Mouse (Mus musculus): Measurements from ENCODE around the gene 5031410I06Rik.
"Not testable (repeated sequence)": the region's sequence is repeated elsewhere in the genome, so short reads cannot be mapped to it uniquely, and the experiment has no call there.

The 5031410I06Rik gene

DNA sequence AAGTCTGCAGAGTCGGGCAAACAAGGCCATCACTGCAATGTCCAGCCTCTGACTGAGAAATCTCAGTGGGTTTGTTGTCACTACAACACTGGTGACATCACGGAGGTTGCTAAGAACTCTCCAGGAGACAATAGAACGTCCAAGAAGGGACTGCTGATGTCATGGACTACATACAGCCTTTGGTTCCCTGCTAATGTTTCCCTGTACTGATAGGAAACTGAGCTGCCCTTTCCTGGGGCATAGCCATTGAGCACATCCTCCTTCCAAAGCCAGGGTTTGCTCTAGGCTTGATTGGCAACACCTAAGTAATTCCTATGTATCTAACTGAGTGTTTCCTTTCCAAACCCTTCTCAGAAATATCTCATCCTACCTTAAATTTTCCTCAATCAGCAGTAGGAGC is at the start of gene 5031410I06Rik:
Gene 5031410I06Rik (minus strand): TSS at position 101 of the 400 bp plus-strand sequence.
- DNase-seq (ENCODE audit: low read depth): not testable (repeated sequence)

DNA sequence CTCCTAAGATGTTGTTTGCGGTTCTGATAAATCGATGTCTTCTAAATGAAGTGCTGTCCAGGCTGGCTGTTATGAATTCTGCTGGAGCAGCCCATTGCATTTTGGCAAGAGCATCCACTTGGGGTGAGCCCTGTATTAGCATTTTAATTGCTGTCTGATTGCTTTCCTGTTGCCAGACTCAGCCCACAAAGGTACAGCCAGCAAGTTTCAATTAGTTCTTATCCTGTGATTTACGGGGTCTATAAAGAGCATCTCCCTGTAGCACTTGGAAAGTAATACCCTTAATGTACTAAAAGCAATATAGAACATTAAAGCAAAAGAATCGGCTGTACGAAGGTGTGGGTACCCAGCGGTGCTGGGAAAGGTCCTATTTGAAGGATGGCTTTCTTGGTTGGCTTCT is 37.7 kb upstream of the 5031410I06Rik start:
- no peak for DNase-seq (ENCODE audit: low read depth)

DNA sequence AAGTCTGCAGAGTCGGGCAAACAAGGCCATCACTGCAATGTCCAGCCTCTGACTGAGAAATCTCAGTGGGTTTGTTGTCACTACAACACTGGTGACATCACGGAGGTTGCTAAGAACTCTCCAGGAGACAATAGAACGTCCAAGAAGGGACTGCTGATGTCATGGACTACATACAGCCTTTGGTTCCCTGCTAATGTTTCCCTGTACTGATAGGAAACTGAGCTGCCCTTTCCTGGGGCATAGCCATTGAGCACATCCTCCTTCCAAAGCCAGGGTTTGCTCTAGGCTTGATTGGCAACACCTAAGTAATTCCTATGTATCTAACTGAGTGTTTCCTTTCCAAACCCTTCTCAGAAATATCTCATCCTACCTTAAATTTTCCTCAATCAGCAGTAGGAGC is 16.2 kb upstream of the 5031410I06Rik start, which contains the start of gene Gm10220:
Gene Gm10220 (minus strand): TSS at position 101 of the 400 bp plus-strand sequence.
- not testable (repeated sequence) for DNase-seq (ENCODE audit: low read depth)

DNA sequence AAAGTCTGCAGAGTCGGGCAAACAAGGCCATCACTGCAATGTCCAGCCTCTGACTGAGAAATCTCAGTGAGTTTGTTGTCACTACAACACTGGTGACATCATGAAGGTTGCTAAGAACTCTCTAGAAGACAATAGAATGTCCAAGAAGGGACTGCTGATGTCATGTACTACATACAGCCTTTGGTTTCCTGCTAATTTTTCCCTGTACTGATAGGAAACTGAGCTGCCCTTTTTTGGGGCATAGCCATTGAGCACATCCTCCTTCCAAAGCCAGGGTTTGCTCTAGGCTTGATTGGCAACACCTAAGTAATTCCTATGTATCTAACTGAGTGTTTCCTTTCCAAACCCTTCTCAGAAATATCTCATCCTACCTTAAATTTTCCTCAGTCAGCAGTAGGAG is 16.0 kb downstream of the 5031410I06Rik start, which contains the start of gene Gm10471:
Gene Gm10471 (minus strand): TSS at position 101 of the 400 bp plus-strand sequence.
- DNase-seq (ENCODE audit: low read depth): not testable (repeated sequence)

DNA sequence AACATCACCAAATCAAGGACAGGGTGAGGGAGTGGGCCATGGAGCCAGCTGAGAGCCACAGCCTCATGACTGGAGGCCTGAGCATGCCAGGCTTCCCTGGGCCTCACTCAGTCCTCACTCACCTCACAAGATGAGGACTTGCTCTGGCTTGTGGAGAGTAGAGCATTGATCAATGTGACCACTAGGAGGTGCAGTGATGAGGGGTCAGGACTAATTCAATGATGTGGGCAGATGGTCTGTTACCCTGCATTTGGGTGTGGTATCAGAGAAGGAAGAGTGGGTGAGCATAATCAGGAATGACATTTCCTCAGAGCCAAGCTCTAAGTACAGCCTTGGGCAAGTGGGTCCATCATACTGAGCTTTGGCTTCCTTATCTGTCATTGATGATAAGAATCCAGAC is 26.1 kb downstream of the 5031410I06Rik start:
- not testable (repeated sequence) for DNase-seq (ENCODE audit: low read depth)

DNA sequence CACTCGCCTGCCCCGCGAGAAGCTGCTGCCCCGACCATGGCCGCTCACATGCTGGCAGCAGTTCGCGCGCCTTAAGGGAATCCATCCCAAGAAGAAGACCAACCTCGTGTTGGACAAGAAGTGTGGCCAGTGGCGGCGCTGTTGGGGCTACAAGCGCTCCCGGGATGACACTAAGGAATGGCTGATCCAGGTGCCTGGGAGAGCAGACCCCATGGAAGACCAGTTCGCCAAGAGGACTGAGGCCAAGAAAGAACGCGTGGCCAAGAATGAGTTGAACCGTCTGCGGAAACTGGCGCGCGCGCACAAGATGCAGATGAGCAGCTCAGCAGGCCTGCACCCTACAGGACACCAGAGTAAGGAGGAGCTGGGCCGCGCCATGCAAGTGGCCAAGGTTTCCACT is 34.4 kb downstream of the 5031410I06Rik start:
- no peak for DNase-seq (ENCODE audit: low read depth)

DNA sequence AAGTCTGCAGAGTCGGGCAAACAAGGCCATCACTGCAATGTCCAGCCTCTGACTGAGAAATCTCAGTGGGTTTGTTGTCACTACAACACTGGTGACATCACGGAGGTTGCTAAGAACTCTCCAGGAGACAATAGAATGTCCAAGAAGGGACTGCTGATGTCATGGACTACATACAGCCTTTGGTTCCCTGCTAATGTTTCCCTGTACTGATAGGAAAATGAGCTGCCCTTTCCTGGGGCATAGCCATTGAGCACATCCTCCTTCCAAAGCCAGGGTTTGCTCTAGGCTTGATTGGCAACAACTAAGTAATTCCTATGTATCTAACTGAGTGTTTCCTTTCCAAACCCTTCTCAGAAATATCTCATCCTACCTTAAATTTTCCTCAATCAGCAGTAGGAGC is 46.7 kb downstream of the 5031410I06Rik start, which contains the start of gene Gm7347:
Gene Gm7347 (minus strand): TSS at position 101 of the 400 bp plus-strand sequence.
- not testable (repeated sequence) for DNase-seq (ENCODE audit: low read depth)
